9 mouse cellular contexts compared by ENCODE assay signal in the genomic region with DNA sequence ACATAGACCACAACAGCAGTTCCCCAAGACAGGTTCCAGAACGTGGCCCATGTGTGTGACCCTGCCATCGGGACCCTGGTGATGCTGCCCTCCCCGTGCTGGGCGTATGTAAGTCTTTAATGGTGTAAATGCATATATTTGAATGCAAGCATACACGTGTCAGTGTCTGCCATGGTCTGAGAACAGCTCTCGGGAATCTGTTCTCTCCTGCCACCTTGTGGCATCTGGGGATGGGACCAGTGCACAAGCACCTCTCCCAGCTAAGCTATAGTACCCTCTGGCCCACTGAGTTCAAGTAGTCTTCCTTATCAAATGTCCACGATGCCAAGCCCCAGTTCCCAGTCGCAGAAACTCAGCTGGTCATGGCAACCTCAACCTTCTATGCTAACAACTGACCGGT. TPM values are rescaled to one million over a fixed set of nuclear protein-coding genes. Genes with fewer than 3 reads are reported as not detected.
A peak's percentile ranks its signal among the peaks of the same experiment; 100 is the strongest.
DNase-seq lines count a peak whose midpoint lies in the region; ATAC-seq lines count a peak whose summit lies in the region.
"Had no signal": no experiment of that assay in that cellular context is flagged by ENCODE, and none has a peak within 500 bp of the region (broad histone marks: within the 10 kb centered on the region; RNA-seq: fewer than 3 reads in every experiment).

No protein-coding gene starts in this region.

- H3K27me3 ChIP-seq in forebrain, embryonic 10.5 days (ENCODE audit: poor library complexity, severe bottlenecking) = no peaks in the 10 kb centered on the region
- H3K27me3 ChIP-seq in hindbrain, embryonic 14.5 days (ENCODE audit: control insufficient read depth, insufficient read depth, low read length) = no peaks in the 10 kb centered on the region
- H3K27me3 ChIP-seq in midbrain, embryonic 13.5 days = no peaks in the 10 kb centered on the region
- no peaks in the 10 kb centered on the region for H3K27me3 ChIP-seq in stomach, embryonic 15.5 days (replicated peaks)
- H3K27me3 ChIP-seq: limb, embryonic 15.5 days had no signal

- DNase-seq in layer of hippocampus, adult 11-12 months (ENCODE audit: low spot score) = peak; percentile 70
- DNase-seq in layer of hippocampus, adult 9-10 months (ENCODE audit: low spot score) = no peak
- DNase-seq in brain, adult 2 months (ENCODE audit: low read depth, low spot score) = peak; percentile 83
- DNase-seq in forebrain, embryonic 10.5 days (ENCODE audit: extremely low spot score, low spot score) = peak; percentile 61
- peak; percentile 80 for DNase-seq in hindbrain, embryonic 14.5 days (ENCODE audit: low spot score)
- DNase-seq in left cerebral cortex, postnatal 4 days = peak; percentile 77

- ATAC-seq in hindbrain, embryonic 14.5 days (ENCODE audit: low FRiP score) = peak; percentile 86
- peak; percentile 89 for ATAC-seq in midbrain, embryonic 13.5 days
- peak; percentile 71 for ATAC-seq in stomach, embryonic 15.5 days (ENCODE audit: insufficient read depth, low FRiP score, low read depth)

- H3K9ac ChIP-seq in hindbrain, embryonic 14.5 days = no peak overlapping the region
- H3K9ac ChIP-seq in midbrain, embryonic 13.5 days (replicated peaks) = no peak overlapping the region
- no peak overlapping the region for H3K9ac ChIP-seq in stomach, embryonic 15.5 days
- H3K9ac ChIP-seq: limb, embryonic 15.5 days had no signal

- H3K27ac ChIP-seq in forebrain, embryonic 10.5 days = no peak overlapping the region
- H3K27ac ChIP-seq in hindbrain, embryonic 14.5 days = no peak overlapping the region
- H3K27ac ChIP-seq in midbrain, embryonic 13.5 days = no peak overlapping the region
- H3K27ac ChIP-seq in stomach, embryonic 15.5 days = no peak overlapping the region
- H3K27ac ChIP-seq: limb, embryonic 15.5 days had no signal

- peaks cover 9% of the 10 kb centered on the region; the same call in 1 of the 2 replicates for H3K4me1 ChIP-seq in forebrain, embryonic 10.5 days
- no peaks in the 10 kb centered on the region for H3K4me1 ChIP-seq in hindbrain, embryonic 14.5 days (replicated peaks; ENCODE audit: control insufficient read depth, insufficient read depth, low read length)
- H3K4me1 ChIP-seq in midbrain, embryonic 13.5 days (replicated peaks) = peaks cover 6% of the 10 kb centered on the region
- H3K4me1 ChIP-seq in stomach, embryonic 15.5 days = no peaks in the 10 kb centered on the region
- H3K4me1 ChIP-seq: limb, embryonic 15.5 days had no signal

- H3K36me3 ChIP-seq in forebrain, embryonic 10.5 days (replicated peaks) = peaks cover 43% of the 10 kb centered on the region
- peaks cover 29% of the 10 kb centered on the region for H3K36me3 ChIP-seq in hindbrain, embryonic 14.5 days (replicated peaks; ENCODE audit: control insufficient read depth, insufficient read depth)
- H3K36me3 ChIP-seq in midbrain, embryonic 13.5 days = peaks cover 28% of the 10 kb centered on the region
- H3K36me3 ChIP-seq in stomach, embryonic 15.5 days = peaks cover 23% of the 10 kb centered on the region

- no peak overlapping the region for H3K4me3 ChIP-seq in forebrain, embryonic 10.5 days
- no peak overlapping the region for H3K4me3 ChIP-seq in hindbrain, embryonic 14.5 days (replicated peaks; ENCODE audit: low read length)
- H3K4me3 ChIP-seq in midbrain, embryonic 13.5 days (replicated peaks) = no peak overlapping the region
- no peak overlapping the region for H3K4me3 ChIP-seq in stomach, embryonic 15.5 days (replicated peaks)
- H3K4me3 ChIP-seq: limb, embryonic 15.5 days had no signal

- no peak overlapping the region for H3K4me2 ChIP-seq in hindbrain, embryonic 14.5 days (replicated peaks)
- H3K4me2 ChIP-seq in midbrain, embryonic 13.5 days (replicated peaks) = no peak overlapping the region
- no peak overlapping the region for H3K4me2 ChIP-seq in stomach, embryonic 15.5 days
- H3K4me2 ChIP-seq: limb, embryonic 15.5 days had no signal

- intact Hi-C loops in left cerebral cortex, postnatal 4 days (cut with DNase I) = loop anchor here (5.0 kb wide), 1 partner anchor 72 kb away; no protein-coding TSS in a partner anchor

- WGBS in forebrain, embryonic 10.5 days = 46% methylated on average over 9 of the region's 9 CpGs
- 40% methylated on average over 9 of the region's 9 CpGs for WGBS in hindbrain, embryonic 14.5 days
- WGBS in midbrain, embryonic 13.5 days = 36% methylated on average over 9 of the region's 9 CpGs
- 40% methylated on average over 9 of the region's 9 CpGs for WGBS in stomach, embryonic 15.5 days

- H3K9me3 ChIP-seq in forebrain, embryonic 10.5 days = no peaks in the 10 kb centered on the region
- no peaks in the 10 kb centered on the region for H3K9me3 ChIP-seq in hindbrain, embryonic 14.5 days (ENCODE audit: control insufficient read depth, low read length)
- H3K9me3 ChIP-seq in midbrain, embryonic 13.5 days = no peaks in the 10 kb centered on the region
- no peaks in the 10 kb centered on the region for H3K9me3 ChIP-seq in stomach, embryonic 15.5 days
- H3K9me3 ChIP-seq: limb, embryonic 15.5 days had no signal

RNA-seq across cellular contexts. Expression of gene Fbrsl1, which starts 19.3 kb away (rescaled TPM):
- polyA plus RNA-seq in forebrain, embryonic 10.5 days (2016; fragmentation: Nextera tagmentation; extraction: Ambion mirVana) = 19.6 and 20.5 TPM in 2 replicates
- polyA plus RNA-seq in hindbrain, embryonic 14.5 days (2014; fragmentation: Nextera tagmentation; extraction: Ambion mirVana) = 23.8 and 24.8 TPM in 2 replicates
- total RNA-seq in left cerebral cortex, postnatal 4 days (2021) = 10 to 100 TPM; 68.1 to 72.9 TPM
- 16.1 and 20.6 TPM in 2 replicates for polyA plus RNA-seq in midbrain, embryonic 13.5 days (2015; fragmentation: Nextera tagmentation; extraction: Ambion mirVana)
- 11.1 and 12.0 TPM in 2 replicates for polyA plus RNA-seq in stomach, embryonic 15.5 days (2015; fragmentation: Nextera tagmentation; extraction: Ambion mirVana)
